Mouse (Mus musculus): ENCODE data around the gene Cfap70. TPM values are rescaled to one million over a fixed set of nuclear protein-coding genes. Genes with fewer than 3 reads are reported as not detected.

The Cfap70 gene
- polyA plus RNA-seq (2014; fragmentation: Illumina TruSeq; extraction: RNeasy Lipid Tissue Mini Kit (QIAGEN cat#74804)) = 6.6 TPM

GRCm38 (mm10) chr14:20451765-20452331 is at the start of gene Cfap70:
Gene Cfap70, minus strand, starts transcription at chr14:20452226.

GRCm38 (mm10) chr14:20496603-20497002 is 44.6 kb upstream of the Cfap70 start, which contains the start of gene Mss51:
Gene Mss51, minus strand, starts transcription at chr14:20496901.

DNA sequence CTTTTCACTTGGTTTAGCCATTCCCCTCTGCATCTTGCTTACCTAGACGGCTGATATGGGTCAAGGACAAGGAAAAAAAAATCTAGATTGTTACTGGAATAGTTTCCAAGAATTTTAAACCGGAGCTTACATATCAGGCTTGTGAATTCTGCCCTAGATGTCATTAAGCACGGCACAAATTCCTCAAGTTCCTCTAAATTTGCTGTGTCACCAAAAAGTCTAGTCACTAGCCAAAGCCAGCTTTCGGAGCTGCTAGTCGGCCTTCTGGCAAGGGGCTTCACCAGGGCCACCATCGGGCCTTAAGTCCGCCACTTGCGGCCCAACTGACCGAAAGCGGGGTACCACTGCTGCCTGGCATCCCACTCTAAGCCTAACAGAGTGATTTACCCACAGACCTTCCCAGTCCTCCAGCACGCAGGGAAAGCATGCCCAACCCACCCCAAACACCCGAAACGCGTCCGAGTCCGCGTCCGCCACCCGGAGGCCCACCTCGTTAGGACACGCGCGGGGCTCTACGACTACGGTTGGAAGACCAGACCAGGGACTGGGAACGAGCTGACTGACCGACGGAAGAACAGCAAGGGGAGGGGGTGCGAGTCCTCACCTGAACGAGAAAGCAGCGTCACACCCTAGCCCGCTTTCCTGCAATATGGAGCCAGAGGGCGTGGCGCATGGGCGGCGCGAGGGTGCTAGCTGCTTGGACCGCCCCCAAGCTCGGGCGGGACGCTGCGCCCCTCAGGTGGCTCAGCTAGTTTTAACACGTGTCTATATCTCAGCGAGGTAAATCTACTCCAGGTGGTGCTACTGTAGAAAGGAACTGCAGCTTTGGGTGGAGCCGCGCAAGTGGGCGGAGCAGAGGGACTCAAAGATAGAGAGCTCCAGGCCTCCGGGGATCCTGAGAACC is 27.5 kb upstream of the Cfap70 start, which contains the start of gene Anxa7:
TSS of gene Anxa7 (minus strand) at position 843 of the 904 bp plus-strand sequence.

GRCm38 (mm10) chr14:20393205-20393913 is 58.7 kb downstream of the Cfap70 start, which contains the start of gene Mrps16:
Gene Mrps16, minus strand, starts transcription at chr14:20393634.

DNA sequence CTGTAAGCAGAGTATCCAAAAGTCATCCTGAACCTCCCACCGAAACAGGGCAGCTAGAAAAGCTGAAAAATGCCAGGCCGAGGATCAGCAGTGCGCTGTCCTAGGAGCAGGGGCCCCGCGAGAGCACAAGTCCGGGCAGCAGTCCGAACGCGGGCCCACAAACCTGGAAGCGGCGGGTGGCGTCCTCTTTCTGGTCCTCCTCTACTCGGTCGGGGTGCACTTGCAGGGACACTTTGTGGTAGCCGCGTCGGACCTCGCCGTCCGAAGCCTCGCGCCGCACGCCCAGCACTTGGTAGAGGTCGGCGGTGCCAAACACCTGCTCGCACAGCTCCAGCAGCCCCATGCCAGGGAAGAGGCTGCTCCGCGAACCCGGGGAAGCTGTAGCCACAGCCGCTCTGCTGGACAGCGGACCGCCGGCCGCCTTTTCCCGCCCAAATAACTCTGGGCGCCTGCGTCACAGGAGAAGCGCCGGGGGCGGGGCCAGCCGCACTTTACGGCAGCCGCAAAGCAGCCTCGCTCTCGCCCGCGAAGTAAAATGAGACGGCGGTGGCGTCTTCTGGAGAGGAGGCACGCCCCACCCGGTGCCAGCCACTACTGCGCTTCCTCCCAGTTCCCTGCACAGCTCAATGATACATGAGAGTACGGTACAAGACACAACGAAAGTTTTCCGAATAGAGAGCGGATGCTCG is 63.4 kb downstream of the Cfap70 start, which contains the start of gene Dnajc9:
TSS of gene Dnajc9 (minus strand) at position 470 of the 689 bp plus-strand sequence.

DNA sequence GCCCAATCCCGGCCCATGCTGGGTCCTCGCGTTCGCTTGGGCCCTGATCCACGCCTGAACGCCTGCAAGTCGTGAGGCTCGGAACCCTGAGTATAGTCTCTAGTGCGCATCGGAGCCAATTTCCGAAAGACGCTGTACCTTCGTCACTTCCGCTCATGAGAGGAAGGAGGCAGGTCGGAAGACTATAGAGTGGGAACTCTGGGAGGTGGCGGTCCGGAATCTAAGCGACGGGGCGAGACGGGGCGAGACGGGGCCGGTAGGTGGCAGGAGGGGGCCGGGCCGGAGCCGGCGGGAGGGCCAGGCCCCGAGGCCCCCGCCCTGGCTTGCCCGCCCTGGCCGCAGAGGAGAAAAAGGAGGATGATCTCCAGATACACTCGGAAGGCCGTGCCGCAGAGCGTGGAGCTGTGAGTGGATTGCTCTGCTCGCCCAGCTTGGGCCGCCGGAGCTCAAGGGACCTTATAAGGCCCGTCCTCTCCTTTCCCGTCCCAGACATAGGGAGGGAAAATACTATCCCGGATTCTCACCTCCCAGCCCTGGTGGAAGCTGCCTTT is 104.0 kb downstream of the Cfap70 start, which contains the start of the genes Ecd and Fam149b:
TSS of gene Ecd (minus strand) at position 131 of the 551 bp plus-strand sequence.
TSS of gene Fam149b (plus strand) at position 172 of the 551 bp plus-strand sequence.

Other genes starting within 250 kb of the Cfap70 start
- gene Kcnk16, start 183.0 kb downstream of the Cfap70 start, polyA plus RNA-seq (2014; fragmentation: Illumina TruSeq; extraction: RNeasy Lipid Tissue Mini Kit (QIAGEN cat#74804)) = not detected
- gene Nudt13, start 157.5 kb downstream of the Cfap70 start, polyA plus RNA-seq (2014; fragmentation: Illumina TruSeq; extraction: RNeasy Lipid Tissue Mini Kit (QIAGEN cat#74804)) = 7.1 TPM
- gene Ecd, start 104.1 kb downstream of the Cfap70 start, polyA plus RNA-seq (2014; fragmentation: Illumina TruSeq; extraction: RNeasy Lipid Tissue Mini Kit (QIAGEN cat#74804)) = 33.2 TPM
- 30.7 TPM for gene Fam149b, start 104.1 kb downstream of the Cfap70 start, polyA plus RNA-seq (2014; fragmentation: Illumina TruSeq; extraction: RNeasy Lipid Tissue Mini Kit (QIAGEN cat#74804))
- 162 TPM for gene Dnajc9, start 63.3 kb downstream of the Cfap70 start, polyA plus RNA-seq (2014; fragmentation: Illumina TruSeq; extraction: RNeasy Lipid Tissue Mini Kit (QIAGEN cat#74804))
- gene Mrps16, start 58.6 kb downstream of the Cfap70 start, polyA plus RNA-seq (2014; fragmentation: Illumina TruSeq; extraction: RNeasy Lipid Tissue Mini Kit (QIAGEN cat#74804)) = 3.4 TPM
- 101 TPM for gene Anxa7, start 27.9 kb upstream of the Cfap70 start, polyA plus RNA-seq (2014; fragmentation: Illumina TruSeq; extraction: RNeasy Lipid Tissue Mini Kit (QIAGEN cat#74804))
- gene Mss51, start 44.7 kb upstream of the Cfap70 start, polyA plus RNA-seq (2014; fragmentation: Illumina TruSeq; extraction: RNeasy Lipid Tissue Mini Kit (QIAGEN cat#74804)) = 0.48 TPM
- 278 TPM for gene Ppp3cb, start 94.3 kb upstream of the Cfap70 start, polyA plus RNA-seq (2014; fragmentation: Illumina TruSeq; extraction: RNeasy Lipid Tissue Mini Kit (QIAGEN cat#74804))
- 16.6 TPM for gene Usp54, start 188.8 kb upstream of the Cfap70 start, polyA plus RNA-seq (2014; fragmentation: Illumina TruSeq; extraction: RNeasy Lipid Tissue Mini Kit (QIAGEN cat#74804))
- gene Myoz1, start 204.3 kb upstream of the Cfap70 start, polyA plus RNA-seq (2014; fragmentation: Illumina TruSeq; extraction: RNeasy Lipid Tissue Mini Kit (QIAGEN cat#74804)) = not detected
- gene Synpo2l, start 216.1 kb upstream of the Cfap70 start, polyA plus RNA-seq (2014; fragmentation: Illumina TruSeq; extraction: RNeasy Lipid Tissue Mini Kit (QIAGEN cat#74804)) = not detected
- 47.9 TPM for gene Sec24c, start 222.1 kb upstream of the Cfap70 start, polyA plus RNA-seq (2014; fragmentation: Illumina TruSeq; extraction: RNeasy Lipid Tissue Mini Kit (QIAGEN cat#74804))
- 63.7 TPM for gene Fut11, start 242.7 kb upstream of the Cfap70 start, polyA plus RNA-seq (2014; fragmentation: Illumina TruSeq; extraction: RNeasy Lipid Tissue Mini Kit (QIAGEN cat#74804))

Data from ovary, adult 10 weeks (tissue).